Mouse (Mus musculus): ENCODE data around the gene Rabep2. TPM values are rescaled to one million over a fixed set of nuclear protein-coding genes. Genes with fewer than 3 reads are reported as not detected.
"Not testable (repeated sequence)": the region's sequence is repeated elsewhere in the genome, so short reads cannot be mapped to it uniquely, and the experiment has no call there.

Rabep2 gene
- polyA plus RNA-seq (2015; fragmentation: Nextera tagmentation; extraction: Ambion mirVana), result 19.1 and 19.4 TPM in 2 replicates

- Histone ChIP-seq H3K9me3 (no peaks in the 10 kb centered on the region), H3K9ac (peak within 1 kb of the TSS; percentile 88), H3K27me3 (replicated peaks) (no peaks in the 10 kb centered on the region), H3K36me3 (peaks cover 21% of the 10 kb centered on the region), H3K4me2 (peak within 1 kb of the TSS; percentile 72), H3K27ac (replicated peaks) (peak within 1 kb of the TSS; percentile 91), H3K4me1 (peaks cover 18% of the 10 kb centered on the region), H3K4me3 (peak within 1 kb of the TSS; percentile 75)
- under 1% methylated on average over 81 of the region's 82 CpGs for WGBS
- ATAC-seq (ENCODE audit: extremely low read depth, insufficient number of reproducible peaks, low FRiP score, low TSS enrichment), result peak; percentile 89
Observed at GRCm38 (mm10) chr7:126428631-126429502, at the start of gene Rabep2. TSS of gene Rabep2 (plus strand) at chr7:126428759.

- no peak overlapping the region for H3K4me2 ChIP-seq
- no peak overlapping the region for H3K4me3 ChIP-seq
- no peaks in the 10 kb centered on the region for H3K9me3 ChIP-seq
- no peaks in the 10 kb centered on the region for H3K4me1 ChIP-seq
- H3K27ac ChIP-seq (replicated peaks), result no peak overlapping the region
- no peak overlapping the region for H3K9ac ChIP-seq
- H3K36me3 ChIP-seq, result peaks cover 38% of the 10 kb centered on the region
- no peak for ATAC-seq (ENCODE audit: extremely low read depth, insufficient number of reproducible peaks, low FRiP score, low TSS enrichment)
- 70% methylated on average over 5 of the region's 5 CpGs for WGBS
- peaks cover 4% of the 10 kb centered on the region; the same call in 1 of the 2 replicates for H3K27me3 ChIP-seq (replicated peaks)
Observed at GRCm38 (mm10) chr7:126383565-126383964, 45.0 kb upstream of the Rabep2 start.

DNA sequence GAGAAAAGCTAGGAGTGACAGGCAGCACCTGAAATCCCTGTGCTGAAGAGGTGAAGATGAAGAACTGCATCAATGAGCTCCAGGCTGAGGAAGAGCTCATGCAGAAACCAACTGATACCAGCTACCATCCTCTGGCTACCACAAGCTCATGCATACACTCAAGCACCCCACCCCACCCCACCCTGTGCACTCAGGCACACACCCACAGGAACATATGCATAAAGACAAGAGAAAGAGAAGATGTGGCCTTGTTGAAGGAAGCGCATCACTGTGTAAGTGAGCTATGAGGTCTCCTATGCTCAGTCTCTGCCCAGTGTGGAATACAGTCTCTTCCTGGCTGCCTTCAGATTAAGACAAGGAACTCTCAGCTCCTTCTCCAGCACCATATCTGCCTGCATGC, 40.4 kb upstream of the Rabep2 start:
- no peak overlapping the region for H3K9ac ChIP-seq
- no peak overlapping the region for H3K27ac ChIP-seq (replicated peaks)
- no peak overlapping the region for H3K4me2 ChIP-seq
- peaks cover 74% of the 10 kb centered on the region for H3K36me3 ChIP-seq
- H3K4me3 ChIP-seq, result no peak overlapping the region
- no peaks in the 10 kb centered on the region for H3K27me3 ChIP-seq (replicated peaks)
- ATAC-seq (ENCODE audit: extremely low read depth, insufficient number of reproducible peaks, low FRiP score, low TSS enrichment), result no peak
- 100% methylated on average over 1 of the region's 1 CpGs for WGBS
- no peaks in the 10 kb centered on the region for H3K4me1 ChIP-seq
- peaks cover 3% of the 10 kb centered on the region; the same call in 1 of the 2 replicates for H3K9me3 ChIP-seq

- not testable (repeated sequence) for H3K9ac ChIP-seq; H3K27ac ChIP-seq (replicated peaks); H3K27me3 ChIP-seq (replicated peaks); H3K4me3 ChIP-seq; H3K9me3 ChIP-seq; ATAC-seq (ENCODE audit: extremely low read depth, insufficient number of reproducible peaks, low FRiP score, low TSS enrichment); H3K4me2 ChIP-seq
- Histone ChIP-seq H3K4me1 (peaks cover 12% of the 10 kb centered on the region), H3K36me3 (peaks cover 46% of the 10 kb centered on the region)
- WGBS, result 86% methylated on average over 7 of the region's 7 CpGs
Observed at GRCm38 (mm10) chr7:126392086-126392884, 36.3 kb upstream of the Rabep2 start.

- 1% methylated on average over 59 of the region's 59 CpGs for WGBS
- Histone ChIP-seq H3K27ac (replicated peaks) (peak within 1 kb of the TSS; percentile 70), H3K4me2 (peak within 1 kb of the TSS; percentile 78), H3K36me3 (peaks cover 7% of the 10 kb centered on the region; the same call in 1 of the 2 replicates), H3K9me3 (no peaks in the 10 kb centered on the region), H3K9ac (peak within 1 kb of the TSS; percentile 89), H3K4me1 (peaks cover 15% of the 10 kb centered on the region), H3K27me3 (replicated peaks) (no peaks in the 10 kb centered on the region), H3K4me3 (peak within 1 kb of the TSS; percentile 86)
- peak; percentile 99 for ATAC-seq (ENCODE audit: extremely low read depth, insufficient number of reproducible peaks, low FRiP score, low TSS enrichment)
Observed at GRCm38 (mm10) chr7:126396298-126397119, 32.0 kb upstream of the Rabep2 start, which contains the start of gene Nfatc2ip. TSS of gene Nfatc2ip (minus strand) at chr7:126396737.

DNA sequence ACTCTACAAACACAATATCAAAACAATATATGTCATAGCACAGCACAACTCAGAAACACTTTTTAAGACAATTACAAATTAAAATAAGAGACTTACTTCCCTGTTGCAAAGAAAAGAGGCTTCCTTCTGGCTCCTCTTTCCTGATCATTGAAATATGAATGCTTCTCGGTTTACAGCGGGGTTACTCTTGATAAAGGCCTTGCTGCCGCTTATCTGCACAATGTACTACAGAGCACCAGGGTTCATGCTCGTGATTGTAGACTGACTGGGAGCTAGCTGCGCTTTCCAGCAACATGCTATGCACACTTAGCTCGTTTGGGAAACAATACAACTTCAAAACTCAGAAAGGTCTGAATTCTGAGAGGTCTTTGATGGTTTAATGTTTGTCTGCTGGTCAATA, 31.3 kb upstream of the Rabep2 start:
- Histone ChIP-seq H3K4me2 (peak overlapping the region; percentile 60), H3K4me3 (peak overlapping the region; percentile 86), H3K4me1 (peaks cover 15% of the 10 kb centered on the region), H3K36me3 (no peaks in the 10 kb centered on the region; the same call in 1 of the 2 replicates), H3K27me3 (replicated peaks) (no peaks in the 10 kb centered on the region), H3K27ac (replicated peaks) (no peak overlapping the region), H3K9me3 (no peaks in the 10 kb centered on the region), H3K9ac (peak overlapping the region; percentile 58)
- ATAC-seq (ENCODE audit: extremely low read depth, insufficient number of reproducible peaks, low FRiP score, low TSS enrichment), result no peak
- WGBS, result 38% methylated on average over 6 of the region's 6 CpGs

DNA sequence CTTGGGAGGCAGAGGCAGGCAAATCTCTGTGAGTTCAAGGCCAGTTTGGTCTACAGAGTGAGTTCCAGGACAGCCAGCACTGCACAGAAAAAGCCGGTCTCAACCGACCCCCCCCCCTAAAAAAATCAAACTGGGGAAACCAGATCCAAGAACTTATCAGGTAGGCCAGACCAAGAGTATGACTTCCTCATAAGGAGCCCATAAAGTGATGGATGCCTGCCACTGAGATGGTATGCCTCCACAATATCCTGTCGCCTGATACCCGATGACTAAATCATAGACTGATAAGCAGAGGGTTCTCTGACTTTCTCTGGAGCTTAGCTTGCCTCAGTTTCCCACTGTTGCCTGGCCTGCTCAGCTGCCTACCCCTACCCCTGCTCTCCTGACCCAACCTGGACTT, 30.7 kb upstream of the Rabep2 start:
- no peaks in the 10 kb centered on the region for H3K27me3 ChIP-seq (replicated peaks)
- no peak overlapping the region for H3K9ac ChIP-seq
- H3K4me1 ChIP-seq, result peaks cover 15% of the 10 kb centered on the region
- H3K27ac ChIP-seq (replicated peaks), result no peak overlapping the region
- no peaks in the 10 kb centered on the region for H3K9me3 ChIP-seq
- H3K36me3 ChIP-seq, result no peaks in the 10 kb centered on the region
- WGBS, result 79% methylated on average over 4 of the region's 4 CpGs
- no peak for ATAC-seq (ENCODE audit: extremely low read depth, insufficient number of reproducible peaks, low FRiP score, low TSS enrichment)
- H3K4me3 ChIP-seq, result no peak overlapping the region
- no peak overlapping the region for H3K4me2 ChIP-seq

GRCm38 (mm10) chr7:126399548-126399947, 29.0 kb upstream of the Rabep2 start:
- WGBS, result 7% methylated on average over 5 of the region's 5 CpGs
- no peak for ATAC-seq (ENCODE audit: extremely low read depth, insufficient number of reproducible peaks, low FRiP score, low TSS enrichment)
- Histone ChIP-seq H3K27me3 (replicated peaks) (no peaks in the 10 kb centered on the region), H3K4me2 (no peak overlapping the region), H3K9me3 (no peaks in the 10 kb centered on the region), H3K4me1 (peaks cover 15% of the 10 kb centered on the region), H3K36me3 (no peaks in the 10 kb centered on the region), H3K27ac (replicated peaks) (no peak overlapping the region), H3K4me3 (no peak overlapping the region), H3K9ac (no peak overlapping the region)

DNA sequence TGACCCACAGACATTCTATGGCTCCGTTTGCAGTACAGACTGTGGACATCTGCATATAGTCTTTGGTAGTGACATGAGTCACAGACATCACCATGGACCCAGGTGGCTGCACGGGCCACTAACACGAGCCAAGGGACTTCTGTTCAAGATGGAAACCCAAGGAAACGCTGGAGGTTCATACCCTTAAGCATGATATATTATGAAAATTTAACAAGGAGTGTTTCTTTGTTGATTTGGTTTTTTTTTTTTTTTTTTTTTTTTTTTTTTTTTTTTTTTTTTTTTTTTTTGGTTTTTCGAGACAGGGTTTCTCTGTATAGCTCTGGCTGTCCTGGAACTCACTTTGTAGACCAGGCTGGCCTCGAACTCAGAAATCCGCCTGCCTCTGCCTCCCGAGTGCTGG, 26.0 kb upstream of the Rabep2 start:
- H3K27ac ChIP-seq (replicated peaks); H3K27me3 ChIP-seq (replicated peaks); H3K9me3 ChIP-seq; ATAC-seq (ENCODE audit: extremely low read depth, insufficient number of reproducible peaks, low FRiP score, low TSS enrichment); H3K4me3 ChIP-seq; H3K36me3 ChIP-seq; H3K4me2 ChIP-seq; H3K4me1 ChIP-seq; H3K9ac ChIP-seq: not testable (repeated sequence)
- 67% methylated on average over 8 of the region's 8 CpGs for WGBS

DNA sequence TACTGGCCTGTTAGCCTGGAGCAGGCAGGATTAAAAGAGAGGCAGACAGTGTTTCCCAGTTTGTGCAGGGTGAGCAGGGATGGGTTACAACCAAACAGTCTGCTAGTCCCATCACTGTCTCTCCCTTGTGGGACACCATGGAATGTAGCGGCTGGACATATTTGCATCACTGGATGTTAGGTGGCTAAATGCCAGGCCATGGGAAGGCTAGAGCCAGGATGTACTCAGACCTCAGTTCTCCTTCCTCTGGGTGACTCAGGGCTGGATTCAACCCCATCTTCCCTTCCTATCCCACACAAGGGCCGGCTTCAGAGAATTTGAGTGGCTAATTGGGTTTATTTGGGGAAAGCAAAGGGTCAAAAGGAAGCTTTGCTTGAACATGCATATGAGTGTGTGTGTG, 19.9 kb upstream of the Rabep2 start:
- WGBS, result 66% methylated on average over 2 of the region's 2 CpGs
- no peak overlapping the region for H3K9ac ChIP-seq
- H3K36me3 ChIP-seq, result no peaks in the 10 kb centered on the region
- H3K27me3 ChIP-seq (replicated peaks), result peaks cover 9% of the 10 kb centered on the region; the same call in 1 of the 2 replicates
- H3K4me2 ChIP-seq, result no peak overlapping the region
- H3K4me1 ChIP-seq, result no peaks in the 10 kb centered on the region
- no peak for ATAC-seq (ENCODE audit: extremely low read depth, insufficient number of reproducible peaks, low FRiP score, low TSS enrichment)
- H3K27ac ChIP-seq (replicated peaks), result no peak overlapping the region
- H3K4me3 ChIP-seq, result no peak overlapping the region
- no peaks in the 10 kb centered on the region for H3K9me3 ChIP-seq

DNA sequence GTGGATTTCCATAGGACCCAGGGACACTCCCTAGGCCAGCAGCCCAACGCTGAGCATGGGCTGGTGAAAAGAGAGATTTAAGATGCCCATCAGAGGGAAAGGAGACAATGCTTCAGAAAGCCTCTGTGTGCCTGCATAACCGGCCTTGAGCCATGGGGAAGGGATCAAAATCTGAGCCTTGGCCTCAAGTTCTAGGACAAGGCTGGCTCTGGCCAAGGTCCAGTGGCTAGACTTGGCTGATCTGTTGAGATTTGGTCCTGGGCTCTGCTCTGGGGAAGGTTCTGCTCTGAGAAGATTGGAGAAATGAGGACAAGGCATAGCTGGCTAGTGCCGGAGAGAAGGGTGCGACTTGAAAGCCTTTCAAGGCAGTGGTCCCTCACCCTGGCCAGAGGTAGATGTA, 17.5 kb upstream of the Rabep2 start:
- no peak for ATAC-seq (ENCODE audit: extremely low read depth, insufficient number of reproducible peaks, low FRiP score, low TSS enrichment)
- H3K9ac ChIP-seq, result no peak overlapping the region
- no peak overlapping the region for H3K4me2 ChIP-seq
- H3K4me1 ChIP-seq, result no peaks in the 10 kb centered on the region
- 76% methylated on average over 4 of the region's 4 CpGs for WGBS
- H3K27me3 ChIP-seq (replicated peaks), result peaks cover 14% of the 10 kb centered on the region; the same call in 1 of the 2 replicates
- no peak overlapping the region for H3K4me3 ChIP-seq
- H3K27ac ChIP-seq (replicated peaks), result no peak overlapping the region
- H3K9me3 ChIP-seq, result no peaks in the 10 kb centered on the region
- no peaks in the 10 kb centered on the region for H3K36me3 ChIP-seq

Measured in heart, embryonic 13.5 days (tissue).